Mouse (Mus musculus) heart, embryonic 16.5 days (tissue): Measurements from ENCODE around the gene Mybpc3. TPM values are rescaled to one million over a fixed set of nuclear protein-coding genes. Genes with fewer than 3 reads are reported as not detected.

Experiments
- ATAC-seq: fragments of 200-750 bp; cut with Nextera tagmentation; replicated peaks from 2 replicates; pipeline ENCODE4 v1.8.0; 2017; ENCODE audit warnings: moderate number of reproducible peaks; ENCODE audit not compliant: insufficient read depth, low FRiP score; ENCODE audit errors: extremely low read depth
- H3K27ac ChIP-seq: fragments of 300-500 bp; sonication (generic); 2 replicates; pipeline ENCODE4 v1.5.1; 2014; ENCODE audit warnings: mild to moderate bottlenecking, low read length, control low read depth, moderate library complexity
- H3K27me3 ChIP-seq: fragments of 300-500 bp; sonication (generic); 2 replicates; pipeline ENCODE4 v1.6.1; 2014; ENCODE audit warnings: low read length, mixed read lengths; ENCODE audit not compliant: control insufficient read depth, insufficient read depth
- H3K36me3 ChIP-seq: fragments of 300-500 bp; sonication (generic); 2 replicates; pipeline ENCODE4 v1.6.1; 2014; ENCODE audit not compliant: control insufficient read depth, insufficient read depth
- H3K4me1 ChIP-seq: fragments of 300-500 bp; sonication (generic); 2 replicates; pipeline ENCODE4 v1.6.1; 2014; ENCODE audit warnings: low read length, mixed read lengths; ENCODE audit not compliant: control insufficient read depth, insufficient read depth
- H3K4me2 ChIP-seq: fragments of 300-500 bp; sonication (generic); 2 replicates; pipeline ENCODE4 v1.6.1; 2014; ENCODE audit warnings: low read depth, mild to moderate bottlenecking, control low read depth, low read length
- H3K4me3 ChIP-seq: fragments of 300-500 bp; sonication (generic); 2 replicates; pipeline ENCODE4 v1.5.1; 2014; ENCODE audit warnings: mild to moderate bottlenecking, control low read depth, low read length
- H3K9ac ChIP-seq: fragments of 300-500 bp; sonication (generic); 2 replicates; pipeline ENCODE4 v1.6.1; 2014; ENCODE audit warnings: low read length, control low read depth
- H3K9me3 ChIP-seq: fragments of 300-500 bp; sonication (generic); replicated peaks from 2 replicates; pipeline ENCODE4 v1.6.1; 2016; ENCODE audit warnings: low read length; ENCODE audit not compliant: control insufficient read depth
- WGBS: fragments of 180-500 bp; shearing (Covaris S2); extraction: QIAGEN DNeasy Blood & Tissue Kit; methylation state at CpG from one replicate; pipeline ENCODE4 v1.1.7; 2014; 5-methylcytosine and 5-hydroxymethylcytosine counted together
- polyA plus RNA-seq: library from polyadenylated mRNA; unstranded; fragments of >200 nt; fragmentation: Nextera tagmentation; extraction: Ambion mirVana; gene quantifications from 2 replicates; pipeline ENCODE4 v1.2.1, GENCODE M21; 2015

Mybpc3 gene
- polyA plus RNA-seq, 1 experiment from 2014 or later, result 1,022 TPM

DNA sequence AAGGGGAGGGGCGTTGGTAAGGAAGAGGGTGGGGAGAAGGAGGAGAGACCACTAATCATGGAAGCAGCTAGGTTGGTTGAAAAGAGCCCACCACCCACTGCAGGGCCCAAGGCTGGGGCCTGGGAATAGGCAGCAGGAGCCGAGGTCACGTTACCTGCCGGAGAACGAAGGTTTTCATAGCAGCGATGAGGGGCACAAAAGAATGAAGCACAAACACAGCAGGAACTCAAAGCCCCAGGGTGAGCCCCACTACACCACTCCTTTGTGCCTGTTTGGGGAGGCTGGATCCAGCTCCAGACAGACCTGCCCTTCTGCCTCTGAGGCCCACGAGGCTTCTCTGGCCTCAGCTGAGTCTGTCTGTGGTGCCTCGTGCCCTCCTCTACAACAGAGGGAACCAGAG, 21.8 kb downstream of the Mybpc3 start:
- Histone ChIP-seq H3K27me3 (no peaks in the 10 kb centered on the region), H3K27ac (no peak overlapping the region), H3K4me1 (peaks cover 2% of the 10 kb centered on the region; the same call in 1 of the 2 replicates), H3K4me3 (no peak overlapping the region), H3K36me3 (peaks cover 21% of the 10 kb centered on the region), H3K9ac (no peak overlapping the region), H3K4me2 (no peak overlapping the region), H3K9me3 (no peaks in the 10 kb centered on the region)
- ATAC-seq, result no peak
- WGBS, result 74% methylated on average over 8 of the region's 8 CpGs

DNA sequence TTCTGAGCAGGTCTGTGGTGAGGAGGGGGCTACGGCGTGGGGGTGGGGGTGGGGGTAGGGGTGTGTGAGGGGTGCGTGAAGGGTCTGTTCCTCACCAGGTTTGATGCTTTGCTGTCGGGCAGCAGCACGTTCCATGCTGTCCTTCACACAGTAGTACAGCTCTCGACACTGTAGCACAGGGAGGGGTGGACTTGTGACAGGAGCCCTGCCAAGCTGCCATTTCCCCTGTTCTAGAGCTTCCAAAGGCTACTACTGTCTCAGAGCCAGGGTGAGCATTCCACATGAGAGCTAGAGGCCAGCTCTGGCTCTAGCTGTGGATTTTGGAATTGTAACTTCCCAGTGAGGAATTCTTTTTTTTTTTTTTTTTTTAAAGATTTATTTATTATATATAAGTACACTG, 25.0 kb downstream of the Mybpc3 start:
- Histone ChIP-seq H3K4me2 (no peak overlapping the region), H3K27ac (no peak overlapping the region), H3K36me3 (peaks cover 3% of the 10 kb centered on the region; the same call in 1 of the 2 replicates), H3K4me3 (no peak overlapping the region), H3K27me3 (no peaks in the 10 kb centered on the region), H3K9me3 (no peaks in the 10 kb centered on the region), H3K4me1 (no peaks in the 10 kb centered on the region), H3K9ac (no peak overlapping the region)
- WGBS, result 86% methylated on average over 6 of the region's 6 CpGs
- no peak for ATAC-seq

DNA sequence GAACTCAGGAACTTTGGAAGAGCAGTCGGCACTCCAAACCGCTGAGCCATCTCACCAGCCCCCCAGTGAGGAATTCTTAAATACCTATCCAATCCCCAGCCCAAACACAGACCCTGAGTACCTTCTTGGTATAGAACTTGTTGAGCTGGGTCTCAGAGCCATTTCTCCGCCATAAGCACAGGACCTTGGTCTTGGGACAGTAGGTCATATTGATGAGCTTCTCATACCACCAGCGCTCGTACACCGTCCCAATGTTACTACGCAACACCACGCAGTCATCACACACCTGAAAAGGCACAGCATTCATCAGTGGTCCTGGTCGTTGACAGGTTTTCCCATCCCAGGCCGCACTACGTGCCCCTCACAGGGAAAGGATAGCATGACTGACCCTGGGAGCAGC, 25.5 kb downstream of the Mybpc3 start:
- no peak overlapping the region for H3K4me2 ChIP-seq
- no peak for ATAC-seq

GRCm38 (mm10) chr2:91148101-91148500, 30.2 kb downstream of the Mybpc3 start:
- H3K9ac ChIP-seq, result no peak overlapping the region
- no peaks in the 10 kb centered on the region for H3K4me1 ChIP-seq
- H3K27ac ChIP-seq, result no peak overlapping the region
- H3K4me2 ChIP-seq, result no peak overlapping the region
- H3K36me3 ChIP-seq, result peaks cover 3% of the 10 kb centered on the region; the same call in 1 of the 2 replicates
- H3K4me3 ChIP-seq, result no peak overlapping the region
- H3K27me3 ChIP-seq, result no peaks in the 10 kb centered on the region
- no peaks in the 10 kb centered on the region for H3K9me3 ChIP-seq
- no peak for ATAC-seq

More for the DNA sequence above, 25.5 kb downstream of the Mybpc3 start:
- Histone ChIP-seq H3K27me3 (no peaks in the 10 kb centered on the region), H3K4me1 (no peaks in the 10 kb centered on the region), H3K9ac (no peak overlapping the region), H3K36me3 (peaks cover 3% of the 10 kb centered on the region; the same call in 1 of the 2 replicates), H3K9me3 (no peaks in the 10 kb centered on the region), H3K27ac (no peak overlapping the region), H3K4me3 (no peak overlapping the region)
- WGBS, result 94% methylated on average over 11 of the region's 11 CpGs

DNA sequence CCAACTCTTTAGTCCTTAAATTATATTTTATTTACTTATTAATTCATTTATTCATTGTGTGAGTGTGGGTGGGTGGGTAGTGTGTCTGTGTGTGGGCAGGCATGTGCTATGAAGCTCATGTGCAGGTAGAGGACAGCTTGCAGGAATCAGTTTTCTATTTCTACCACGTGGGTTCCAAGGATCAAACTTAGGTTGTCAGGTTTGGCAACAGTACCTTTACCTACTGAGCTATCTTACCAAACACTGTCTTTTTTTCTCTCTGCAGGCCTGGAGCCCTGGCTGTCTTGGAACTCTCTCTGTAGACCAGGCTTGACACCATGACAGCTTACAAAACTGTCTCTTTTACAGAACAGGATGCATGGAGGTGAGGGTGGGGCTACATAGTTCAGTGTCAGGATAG, 33.4 kb downstream of the Mybpc3 start:
- Histone ChIP-seq H3K36me3 (peaks cover 6% of the 10 kb centered on the region; the same call in 1 of the 2 replicates), H3K9me3 (no peaks in the 10 kb centered on the region), H3K27me3 (no peaks in the 10 kb centered on the region), H3K4me1 (no peaks in the 10 kb centered on the region), H3K27ac (no peak overlapping the region), H3K4me2 (no peak overlapping the region), H3K9ac (no peak overlapping the region), H3K4me3 (no peak overlapping the region)
- ATAC-seq, result no peak
- WGBS, result 75% methylated on average over 1 of the region's 1 CpGs

- Histone ChIP-seq H3K27me3 (no peaks in the 10 kb centered on the region), H3K4me3 (no peak overlapping the region), H3K27ac (no peak overlapping the region), H3K9me3 (no peaks in the 10 kb centered on the region), H3K4me2 (no peak overlapping the region), H3K9ac (no peak overlapping the region), H3K36me3 (0 out of 2 replicates have a peak, but pooled peaks cover 6% of the 10 kb centered on the region), H3K4me1 (no peaks in the 10 kb centered on the region)
- no peak for ATAC-seq
- 72% methylated on average over 3 of the region's 3 CpGs for WGBS
Observed at GRCm38 (mm10) chr2:91152885-91153377, 35.0 kb downstream of the Mybpc3 start.

GRCm38 (mm10) chr2:91154091-91154490, 36.1 kb downstream of the Mybpc3 start:
- no peak overlapping the region for H3K27ac ChIP-seq
- no peaks in the 10 kb centered on the region for H3K27me3 ChIP-seq
- H3K9me3 ChIP-seq, result no peaks in the 10 kb centered on the region
- 0 out of 2 replicates have a peak, but pooled peaks cover 7% of the 10 kb centered on the region for H3K36me3 ChIP-seq
- H3K4me1 ChIP-seq, result no peaks in the 10 kb centered on the region
- no peak for ATAC-seq
- H3K4me2 ChIP-seq, result no peak overlapping the region
- H3K9ac ChIP-seq, result no peak overlapping the region
- WGBS, result 85% methylated on average over 3 of the region's 3 CpGs
- H3K4me3 ChIP-seq, result no peak overlapping the region

- ATAC-seq, result no peak
- no peak overlapping the region for H3K9ac ChIP-seq
- no peak overlapping the region for H3K4me2 ChIP-seq
- WGBS, result 37% methylated on average over 6 of the region's 6 CpGs
- H3K4me1 ChIP-seq, result peaks cover 12% of the 10 kb centered on the region
- H3K27ac ChIP-seq, result no peak overlapping the region
- no peaks in the 10 kb centered on the region for H3K27me3 ChIP-seq
- H3K9me3 ChIP-seq, result no peaks in the 10 kb centered on the region
- no peak overlapping the region for H3K4me3 ChIP-seq
- H3K36me3 ChIP-seq, result 0 out of 2 replicates have a peak, but pooled peaks cover 7% of the 10 kb centered on the region
Observed at GRCm38 (mm10) chr2:91157002-91157752, 39.2 kb downstream of the Mybpc3 start.

GRCm38 (mm10) chr2:91160591-91160990, 42.6 kb downstream of the Mybpc3 start:
- Histone ChIP-seq H3K9ac (no peak overlapping the region), H3K4me1 (peaks cover 19% of the 10 kb centered on the region), H3K9me3 (no peaks in the 10 kb centered on the region), H3K36me3 (peaks cover 7% of the 10 kb centered on the region; the same call in 1 of the 2 replicates), H3K4me3 (no peak overlapping the region), H3K27me3 (no peaks in the 10 kb centered on the region), H3K4me2 (no peak overlapping the region), H3K27ac (peak overlapping the region; percentile 19; the same call in 1 of the 2 replicates)
- ATAC-seq, result no peak
- WGBS, result 32% methylated on average over 6 of the region's 6 CpGs
